Mouse (Mus musculus) CH12.LX (cell line): ENCODE data around the gene Prkn. TPM values are rescaled to one million over a fixed set of nuclear protein-coding genes. Genes with fewer than 3 reads are reported as not detected.

Experiments used
- DNase-seq: peaks from one replicate; pipeline ENCODE4 v3.0.0-alpha.2; 2013; ENCODE audit errors: extremely low read depth
- H3K27ac ChIP-seq: 2 replicates; pipeline ENCODE4 v1.5.1; 2012; ENCODE audit warnings: low read depth, mild to moderate bottlenecking, control low read depth, moderate library complexity; ENCODE audit not compliant: insufficient read depth
- H3K27me3 ChIP-seq: replicated peaks from 2 replicates; pipeline ENCODE3; 2012; ENCODE audit warnings: inconsistent platforms
- H3K36me3 ChIP-seq, 2 experiments: replicated peaks in 1 of 2; 2 replicates each; pipeline versions ENCODE3 to v1.6.1; 2012; ENCODE audit warnings: inconsistent platforms in 1 of 2, low read length in 1 of 2, mild to moderate bottlenecking in 1 of 2, mixed read lengths in 1 of 2, moderate library complexity in 1 of 2; ENCODE audit not compliant: control insufficient read depth in 1 of 2, insufficient read depth in 1 of 2
- H3K4me1 ChIP-seq, 2 experiments: 2 replicates each; pipeline ENCODE4 v1.6.1; 2012; ENCODE audit warnings: inconsistent platforms in 1 of 2, moderate library complexity in 1 of 2; ENCODE audit not compliant: insufficient read depth in 2 of 2, control insufficient read depth in 1 of 2
- H3K4me2 ChIP-seq: 2 replicates; pipeline ENCODE4 v1.6.1; 2012; ENCODE audit warnings: low read depth, mild to moderate bottlenecking, control low read depth; ENCODE audit not compliant: poor library complexity, insufficient read depth, severe bottlenecking
- H3K4me3 ChIP-seq, 3 experiments: fragments of 150-350 bp in 1 of 3; sonication (generic) in 1 of 3; replicated peaks in 1 of 3; 2 replicates each; pipeline versions ENCODE3 to v1.5.1; 2011 to 2012; ENCODE audit warnings: low read depth in 2 of 3, low read length in 2 of 3, mild to moderate bottlenecking in 2 of 3, moderate library complexity in 2 of 3, control low read depth in 1 of 3, improper control_type of control experiment in 1 of 3, inconsistent platforms in 1 of 3, mixed read lengths in 1 of 3; ENCODE audit not compliant: poor library complexity in 1 of 3
- H3K79me2 ChIP-seq: replicated peaks from 2 replicates; pipeline ENCODE4 v1.6.1; 2012; ENCODE audit warnings: mild to moderate bottlenecking, moderate library complexity; ENCODE audit not compliant: control insufficient read depth, poor library complexity, insufficient read depth, severe bottlenecking; ENCODE audit errors: extremely low read depth
- H3K9ac ChIP-seq: 2 replicates; pipeline ENCODE4 v1.6.1; 2012; ENCODE audit warnings: low read depth, mild to moderate bottlenecking, control low read depth, moderate library complexity; ENCODE audit not compliant: insufficient read depth
- H3K9me3 ChIP-seq: replicated peaks from 2 replicates; pipeline ENCODE3; 2012; ENCODE audit warnings: low read length, inconsistent platforms, mixed read lengths
- BHLHE40 ChIP-seq: IDR thresholded peaks from 2 replicates; pipeline ENCODE4 v1.6.1; 2011; ENCODE audit warnings: mild to moderate bottlenecking, low read depth, low read length, improper control_type of control experiment
- CHD1 ChIP-seq: IDR thresholded peaks from 2 replicates; pipeline ENCODE4 v1.6.1; 2012; ENCODE audit warnings: low read depth, low read length, improper control_type of control experiment, inconsistent platforms
- E2F4 ChIP-seq: IDR thresholded peaks from 2 replicates; pipeline ENCODE4 v1.6.1; 2011; ENCODE audit warnings: low read depth, low read length, improper control_type of control experiment; ENCODE audit not compliant: insufficient replicate concordance
- ELF1 ChIP-seq: IDR thresholded peaks from 2 replicates; pipeline ENCODE4 v1.6.1; 2014; ENCODE audit warnings: low read depth, mild to moderate bottlenecking, inconsistent platforms, low read length, improper control_type of control experiment
- ETS1 ChIP-seq: conservative IDR thresholded peaks from 2 replicates; pipeline ENCODE4 v1.6.1; 2012; ENCODE audit warnings: low read depth, mild to moderate bottlenecking, inconsistent platforms, low read length, improper control_type of control experiment, moderate library complexity
- HCFC1 ChIP-seq: IDR thresholded peaks from 2 replicates; pipeline ENCODE4 v1.6.1; 2012; ENCODE audit warnings: low read depth, mild to moderate bottlenecking, inconsistent platforms, low read length, improper control_type of control experiment
- IRF4 ChIP-seq: IDR thresholded peaks from 2 replicates; pipeline ENCODE4 v1.6.1; 2014; ENCODE audit warnings: low read depth, mild to moderate bottlenecking, inconsistent platforms, low read length, improper control_type of control experiment
- KAT2A ChIP-seq: IDR thresholded peaks from 2 replicates; pipeline ENCODE4 v1.6.1; 2012; ENCODE audit warnings: low read length, improper control_type of control experiment, inconsistent platforms; ENCODE audit not compliant: insufficient replicate concordance
- MAFK ChIP-seq: IDR thresholded peaks from 2 replicates; pipeline ENCODE4 v1.6.1; 2011; ENCODE audit warnings: low read length, improper control_type of control experiment; ENCODE audit not compliant: insufficient replicate concordance
- MAZ ChIP-seq: IDR thresholded peaks from 2 replicates; pipeline ENCODE4 v1.6.1; 2012; ENCODE audit warnings: low read depth, mild to moderate bottlenecking, inconsistent platforms, low read length, improper control_type of control experiment, moderate library complexity
- MEF2A ChIP-seq: IDR thresholded peaks from 2 replicates; pipeline ENCODE4 v1.6.1; 2014; ENCODE audit warnings: low read depth, mild to moderate bottlenecking, inconsistent platforms, low read length, improper control_type of control experiment, borderline replicate concordance
- MXI1 ChIP-seq: IDR thresholded peaks from 2 replicates; pipeline ENCODE4 v1.6.1; 2011; ENCODE audit warnings: mild to moderate bottlenecking, low read depth, low read length, improper control_type of control experiment
- NELFE ChIP-seq: IDR thresholded peaks from 2 replicates; pipeline ENCODE4 v1.6.1; 2011; ENCODE audit warnings: low read depth, low read length, improper control_type of control experiment
- NRF1 ChIP-seq: IDR thresholded peaks from 2 replicates; pipeline ENCODE4 v1.6.1; 2014; ENCODE audit warnings: low read depth, mild to moderate bottlenecking, inconsistent platforms, low read length, improper control_type of control experiment, moderate library complexity
- PAX5 ChIP-seq: IDR thresholded peaks from 2 replicates; pipeline ENCODE4 v1.6.1; 2012; ENCODE audit warnings: low read length, inconsistent platforms, mixed read lengths
- POLR2A ChIP-seq: IDR thresholded peaks from 2 replicates; pipeline ENCODE4 v1.6.1; 2011; ENCODE audit warnings: low read depth, mild to moderate bottlenecking, improper control_type of control experiment, low read length
- RAD21 ChIP-seq: IDR thresholded peaks from 2 replicates; pipeline ENCODE4 v1.6.1; 2011; ENCODE audit warnings: low read depth, mild to moderate bottlenecking, low read length, improper control_type of control experiment, moderate library complexity
- TCF12 ChIP-seq: IDR thresholded peaks from 2 replicates; pipeline ENCODE4 v1.6.1; 2014; ENCODE audit warnings: low read depth, mild to moderate bottlenecking, inconsistent platforms, low read length, improper control_type of control experiment
- UBTF ChIP-seq: IDR thresholded peaks from 2 replicates; pipeline ENCODE4 v1.6.1; 2012; ENCODE audit warnings: low read depth, mild to moderate bottlenecking, inconsistent platforms, low read length, improper control_type of control experiment, moderate library complexity
- ZC3H11A ChIP-seq: IDR thresholded peaks from 2 replicates; pipeline ENCODE4 v1.6.1; 2012; ENCODE audit warnings: low read depth, mild to moderate bottlenecking, inconsistent platforms, low read length, improper control_type of control experiment
- ZMIZ1 ChIP-seq: IDR thresholded peaks from 2 replicates; pipeline ENCODE4 v1.6.1; 2012; ENCODE audit warnings: low read depth, mild to moderate bottlenecking, inconsistent platforms, low read length, improper control_type of control experiment
- ZNF384 ChIP-seq: IDR thresholded peaks from 2 replicates; pipeline ENCODE4 v1.6.1; 2012; ENCODE audit warnings: low read depth, low read length, improper control_type of control experiment, inconsistent platforms
- dilution Hi-C: fragments of 300-500 bp; cut with MboI; formaldehyde crosslinking; loops from 2 replicates; pipeline ENCODE4 v1.14.3; 2020; ENCODE audit warnings: low sequenced_read_pairs; ENCODE audit not compliant: extremely low pct_unique_long_range_greater_than_20kb, extremely low pct_ligation_motif_present
- in situ Hi-C: fragments of 300-500 bp; cut with MboI; formaldehyde crosslinking; loops from 3 replicates; pipeline ENCODE4 v1.14.3; 2019; ENCODE audit warnings: low sequenced_read_pairs, low pct_ligation_motif_present, low pct_unique_long_range_greater_than_20kb, mixed read lengths
- polyA plus RNA-seq: library from polyadenylated mRNA; unstranded; fragments of >175 nt; gene quantifications from 2 replicates; pipeline ENCODE4 v1.2.1, GENCODE M21; 2012; ENCODE audit warnings: low read depth; ENCODE audit not compliant: insufficient read length
- total RNA-seq, 2 experiments: library from RNA; depleted of rRNA; stranded (reverse); fragments of 300-350 nt in 1 of 2; fragments of >200 nt in 1 of 2; gene quantifications; 2 replicates each; pipeline ENCODE4 v1.2.3; 2012 to 2014

The Prkn gene
- total and polyA plus RNA-seq, 3 experiments, result 0.08 TPM; not detected in 2

- Histone ChIP-seq H3K79me2 (no peaks in the 10 kb centered on the region), H3K4me1 (no peaks in the 10 kb centered on the region), H3K9ac (no peak overlapping the region), H3K36me3 (no peaks in the 10 kb centered on the region), H3K27ac (no peak overlapping the region), H3K9me3 (peaks cover 6% of the 10 kb centered on the region), H3K4me3 (no peak overlapping the region), H3K4me2 (no peak overlapping the region), H3K27me3 (peaks cover 6% of the 10 kb centered on the region)
- no peak for DNase-seq
- dilution Hi-C loops (no loop called here), in situ Hi-C loops (no loop called here)
- TF ChIP-seq ZNF384 (no peak), UBTF (no peak)
Measured at GRCm38 (mm10) chr17:11910668-11911398, 1070.6 kb downstream of the Prkn start.

GRCm38 (mm10) chr17:11912136-11912535 lies 1072.0 kb downstream of the Prkn start:
- no peaks in the 10 kb centered on the region for H3K79me2 ChIP-seq
- no peaks in the 10 kb centered on the region for H3K36me3 ChIP-seq
- no peak overlapping the region for H3K4me2 ChIP-seq
- no peak overlapping the region for H3K9ac ChIP-seq
- no peaks in the 10 kb centered on the region for H3K4me1 ChIP-seq
- no peak overlapping the region for H3K27ac ChIP-seq
- TF ChIP-seq NELFE (no peak), ZC3H11A (no peak), ETS1 (no peak), MAFK (no peak), ZNF384 (no peak), NRF1 (no peak), RAD21 (no peak), PAX5 (no peak)
- H3K27me3 ChIP-seq, result peaks cover 6% of the 10 kb centered on the region
- H3K4me3 ChIP-seq, result no peak overlapping the region
- in situ Hi-C loops (no loop called here), dilution Hi-C loops (no loop called here)
- DNase-seq, result no peak
- peaks cover 6% of the 10 kb centered on the region for H3K9me3 ChIP-seq

GRCm38 (mm10) chr17:11912872-11913365 lies 1072.7 kb downstream of the Prkn start:
- peaks cover 4% of the 10 kb centered on the region for H3K9me3 ChIP-seq
- peaks cover 0 to 1% of the 10 kb centered on the region in 2 experiments; a peak in 1 of 4 replicates for H3K4me1 ChIP-seq
- in situ Hi-C loops, result no loop called here
- H3K79me2 ChIP-seq, result no peaks in the 10 kb centered on the region
- H3K36me3 ChIP-seq, result no peaks in the 10 kb centered on the region
- dilution Hi-C loops, result no loop called here
- no peak overlapping the region for H3K4me2 ChIP-seq
- DNase-seq, result no peak
- H3K9ac ChIP-seq, result no peak overlapping the region
- TF ChIP-seq POLR2A, result no peak
- TF ChIP-seq NRF1, result no peak
- TF ChIP-seq ZMIZ1, result no peak
- no peak for TF ChIP-seq ETS1
- no peak for TF ChIP-seq MEF2A
- no peak for TF ChIP-seq CHD1
- TF ChIP-seq BHLHE40, result no peak
- TF ChIP-seq TCF12, result no peak
- no peak for TF ChIP-seq KAT2A
- TF ChIP-seq ELF1, result no peak
- no peak for TF ChIP-seq E2F4
- no peak for TF ChIP-seq MXI1
- no peak for TF ChIP-seq HCFC1
- TF ChIP-seq IRF4, result no peak
- no peak for TF ChIP-seq MAZ
- H3K27me3 ChIP-seq, result peaks cover 3% of the 10 kb centered on the region
- no peak overlapping the region for H3K27ac ChIP-seq
- H3K4me3 ChIP-seq, result no peak overlapping the region
